Mouse (Mus musculus): ENCODE measurements around the gene Dazap2. TPM values are rescaled to one million over a fixed set of nuclear protein-coding genes. Genes with fewer than 3 reads are reported as not detected.

Gene Dazap2
- polyA plus RNA-seq (2012; rRNA removed), result 109 and 114 TPM in 2 replicates

DNA sequence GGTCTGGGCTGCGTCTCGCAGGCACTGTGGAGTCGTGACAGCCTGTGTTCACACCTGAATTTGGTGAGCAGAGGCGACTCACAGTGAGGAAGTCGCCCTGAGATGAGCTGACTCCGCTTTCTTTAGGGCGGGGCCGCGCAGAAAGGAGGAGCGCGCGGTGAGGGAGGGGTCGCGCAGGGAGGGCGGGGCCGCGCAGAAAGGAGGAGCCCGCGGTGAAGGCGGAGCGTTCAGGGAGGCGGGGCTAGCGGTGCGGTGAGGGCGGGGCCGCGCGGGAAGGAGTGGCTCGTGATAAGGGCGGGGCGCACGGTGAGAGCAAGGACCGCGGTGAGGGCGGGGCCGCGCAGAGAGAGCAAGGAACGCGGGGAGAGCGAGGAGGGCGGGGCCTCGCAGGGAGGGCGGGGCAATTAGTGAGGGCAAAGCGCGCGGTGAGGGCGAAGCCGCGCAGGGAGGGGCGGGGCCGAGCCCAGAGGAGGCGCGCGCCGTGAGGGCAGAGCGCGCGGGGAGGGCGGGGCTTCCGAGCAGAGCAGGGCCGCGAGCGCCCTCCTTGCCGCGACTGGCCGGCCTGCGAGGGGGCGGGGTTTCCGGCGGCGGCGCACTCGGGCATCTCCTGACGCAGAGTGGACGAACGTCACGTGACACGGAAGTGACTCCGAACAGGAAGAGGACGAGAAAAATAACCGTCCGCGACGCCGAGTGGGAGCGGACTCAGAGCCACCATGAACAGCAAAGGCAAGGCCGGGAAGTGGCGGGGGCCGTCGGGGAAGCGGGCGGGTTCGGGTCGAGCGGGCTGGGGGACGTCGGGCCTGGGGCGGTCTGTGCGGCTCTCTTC, at the start of gene Dazap2:
Gene Dazap2 (plus strand): TSS at position 354 of the 829 bp plus-strand sequence.

GRCm38 (mm10) chr15:100599276-100600046, 15.7 kb upstream of the Dazap2 start, which contains the start of gene Pou6f1:
Pou6f1 (minus strand) TSS chr15:100599984.

DNA sequence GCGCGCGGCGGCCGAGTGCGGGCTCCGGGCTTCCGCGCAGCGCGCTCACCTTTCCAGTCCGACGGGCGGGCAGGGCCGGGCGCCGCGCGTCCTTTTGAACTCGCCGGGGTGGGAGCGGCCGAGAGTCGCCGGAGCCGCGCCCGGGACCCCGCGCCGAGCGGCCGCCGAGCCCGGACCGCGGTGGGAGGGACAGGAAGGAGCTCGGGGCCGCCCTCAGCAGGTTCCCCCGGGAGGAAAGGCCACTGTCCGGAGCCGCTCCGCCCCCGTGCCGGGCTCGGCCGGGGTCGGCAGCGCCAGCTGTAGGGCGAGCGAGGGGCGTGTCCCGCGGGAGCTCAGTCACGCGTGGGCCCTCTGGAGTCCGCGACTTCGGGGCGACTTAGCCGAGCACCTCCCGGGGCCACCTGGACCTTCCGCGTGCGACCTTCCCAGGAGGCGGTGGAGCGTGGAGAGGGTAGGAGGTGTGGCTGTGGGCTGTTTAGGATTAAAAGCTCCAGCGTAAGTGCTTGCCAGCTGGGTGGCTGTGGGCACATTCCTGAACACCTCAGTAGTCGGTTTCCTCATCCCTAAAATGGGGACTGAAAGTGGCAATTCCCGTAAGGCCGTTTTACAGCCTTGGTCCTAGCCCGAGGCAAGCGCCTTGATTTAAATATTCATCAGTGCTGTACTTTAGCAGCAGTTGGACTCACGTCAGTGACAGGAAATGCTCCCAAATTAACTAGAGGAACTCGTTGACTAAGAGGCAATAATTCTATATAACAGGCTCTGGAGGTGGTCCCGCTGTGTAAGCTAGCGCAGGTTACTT, 21.8 kb downstream of the Dazap2 start, which contains the start of gene Smagp:
Gene Smagp (minus strand): TSS at position 241 of the 802 bp plus-strand sequence.

GRCm38 (mm10) chr15:100669337-100669736, 54.2 kb downstream of the Dazap2 start, which contains the start of gene Bin2:
Bin2 (minus strand) TSS chr15:100669553.

Other genes with a start within 250 kb of the Dazap2 start
- gene Gm5475, start 193.2 kb upstream of the Dazap2 start, polyA plus RNA-seq (2012; rRNA removed), result 0.02 TPM in 1 of 2 replicates, not detected in the other
- gene Slc11a2, start 190.3 kb upstream of the Dazap2 start, polyA plus RNA-seq (2012; rRNA removed), result 23.7 and 25.7 TPM in 2 replicates
- gene Letmd1, start 146.3 kb upstream of the Dazap2 start, polyA plus RNA-seq (2012; rRNA removed), result 36.6 and 45.0 TPM in 2 replicates
- 0.97 and 1.1 TPM in 2 replicates for gene Csrnp2, start 119.9 kb upstream of the Dazap2 start, polyA plus RNA-seq (2012; rRNA removed)
- 2.9 and 3.3 TPM in 2 replicates for gene Tfcp2, start 63.3 kb upstream of the Dazap2 start, polyA plus RNA-seq (2012; rRNA removed)
- gene Pou6f1, start 15.4 kb upstream of the Dazap2 start, polyA plus RNA-seq (2012; rRNA removed), result 1.00 and 1.2 TPM in 2 replicates
- 18.8 and 19.7 TPM in 2 replicates for gene Smagp, start 21.6 kb downstream of the Dazap2 start, polyA plus RNA-seq (2012; rRNA removed)
- gene Bin2, start 54.2 kb downstream of the Dazap2 start, polyA plus RNA-seq (2012; rRNA removed), result 14.9 and 19.2 TPM in 2 replicates
- gene Cela1, start 72.6 kb downstream of the Dazap2 start, polyA plus RNA-seq (2012; rRNA removed), result 48.2 and 67.5 TPM in 2 replicates
- gene Galnt6, start 114.0 kb downstream of the Dazap2 start, polyA plus RNA-seq (2012; rRNA removed), result 0.91 and 1.0 TPM in 2 replicates
- gene Slc4a8, start 146.4 kb downstream of the Dazap2 start, polyA plus RNA-seq (2012; rRNA removed), result 0.48 and 0.73 TPM in 2 replicates

Measured in liver, embryonic 18 days (tissue).